Mouse (Mus musculus) midbrain, embryonic 14.5 days (tissue): ENCODE results near the gene Zfp488. TPM values are rescaled to one million over a fixed set of nuclear protein-coding genes. Genes with fewer than 3 reads are reported as not detected.
A peak's percentile ranks its signal among the peaks of the same experiment; 100 is the strongest.

Experiments used
- ATAC-seq: fragments of 200-750 bp; cut with Nextera tagmentation; 2 replicates; pipeline ENCODE4 v1.8.0; 2017; ENCODE audit warnings: moderate number of reproducible peaks, moderate library complexity; ENCODE audit not compliant: low FRiP score, low TSS enrichment
- DNase-seq: peaks from one replicate; pipeline ENCODE4 v3.0.0-alpha.2; 2015
- H3K27ac ChIP-seq: fragments of 300-500 bp; sonication (generic); replicated peaks from 2 replicates; pipeline ENCODE4 v1.5.1; 2014; ENCODE audit warnings: mild to moderate bottlenecking, low read depth, low read length, moderate library complexity
- H3K27me3 ChIP-seq: fragments of 300-500 bp; sonication (generic); 2 replicates; pipeline ENCODE4 v1.6.1; 2014; ENCODE audit warnings: low read length, control low read depth, mixed read lengths; ENCODE audit not compliant: control insufficient read depth, insufficient read depth
- H3K36me3 ChIP-seq: fragments of 300-500 bp; sonication (generic); 2 replicates; pipeline ENCODE4 v1.6.1; 2014; ENCODE audit warnings: low read length, control low read depth; ENCODE audit not compliant: control insufficient read depth, insufficient read depth
- H3K4me1 ChIP-seq: fragments of 300-500 bp; sonication (generic); 2 replicates; pipeline ENCODE4 v1.6.1; 2014; ENCODE audit warnings: mild to moderate bottlenecking, antibody characterized with exemption, low read length, control low read depth; ENCODE audit not compliant: control insufficient read depth, insufficient read depth
- H3K4me2 ChIP-seq: fragments of 300-500 bp; sonication (generic); 2 replicates; pipeline ENCODE4 v1.6.1; 2014; ENCODE audit warnings: mild to moderate bottlenecking, low read length, moderate library complexity
- H3K4me3 ChIP-seq: fragments of 300-500 bp; sonication (generic); replicated peaks from 2 replicates; pipeline ENCODE4 v1.5.1; 2014; ENCODE audit warnings: low read depth, low read length
- H3K9ac ChIP-seq: fragments of 300-500 bp; sonication (generic); replicated peaks from 2 replicates; pipeline ENCODE4 v1.6.1; 2014; ENCODE audit warnings: mild to moderate bottlenecking, low read length, moderate library complexity
- H3K9me3 ChIP-seq: fragments of 300-500 bp; sonication (generic); 2 replicates; pipeline ENCODE4 v1.6.1; 2016; ENCODE audit warnings: low read length, control low read depth, mixed read lengths; ENCODE audit not compliant: control insufficient read depth
- WGBS: fragments of 180-500 bp; shearing (Covaris S2); extraction: QIAGEN DNeasy Blood & Tissue Kit; methylation state at CpG from one replicate; pipeline ENCODE4 v1.1.7; 2014; 5-methylcytosine and 5-hydroxymethylcytosine counted together
- polyA plus RNA-seq: library from polyadenylated mRNA; unstranded; fragments of >200 nt; fragmentation: Nextera tagmentation; extraction: Ambion mirVana; gene quantifications from 2 replicates; pipeline ENCODE4 v1.2.1, GENCODE M21; 2014

Zfp488 gene
- polyA plus RNA-seq = 1.3 and 1.8 TPM in 2 replicates

- peak; percentile 53 for ATAC-seq
- Histone ChIP-seq H3K9me3 (no peaks in the 10 kb centered on the region), H3K27me3 (no peaks in the 10 kb centered on the region), H3K36me3 (no peaks in the 10 kb centered on the region), H3K9ac (peak within 1 kb of the TSS; percentile 37; the same call in 1 of the 2 replicates), H3K4me2 (peak within 1 kb of the TSS; percentile 71), H3K4me3 (peak within 1 kb of the TSS; percentile 39), H3K4me1 (peaks cover 9% of the 10 kb centered on the region; the same call in 1 of the 2 replicates), H3K27ac (peak within 1 kb of the TSS; percentile 8; the same call in 1 of the 2 replicates)
- peak; percentile 66 for DNase-seq
- 3% methylated on average over 25 of the region's 25 CpGs for WGBS
Measured at GRCm38 (mm10) chr14:33978604-33979059, at the start of gene Zfp488. Zfp488 (minus strand) TSS chr14:33978764.

DNA sequence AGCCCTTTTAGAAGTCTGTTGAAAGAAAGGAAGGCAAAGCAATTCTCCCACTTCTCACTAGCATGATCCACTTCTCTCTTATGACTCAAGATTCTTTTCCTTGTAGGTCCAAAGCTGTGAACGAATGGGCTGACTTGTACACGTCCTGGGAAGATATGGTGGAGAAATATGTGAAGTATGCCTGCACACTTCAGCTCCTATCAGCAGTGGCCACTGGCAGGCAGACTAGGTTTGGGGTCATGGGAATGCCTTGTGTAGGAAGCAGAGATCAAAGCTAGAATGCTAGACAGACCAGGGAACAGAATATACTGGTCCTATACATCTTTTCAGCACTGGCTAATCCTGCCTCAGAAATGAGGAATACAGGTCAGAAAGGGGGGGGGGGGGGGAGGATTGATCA, 48.1 kb upstream of the Zfp488 start:
- DNase-seq (no peak), ATAC-seq (no peak)
- Histone ChIP-seq H3K9me3 (peaks cover 6% of the 10 kb centered on the region; the same call in 1 of the 2 replicates), H3K36me3 (no peaks in the 10 kb centered on the region), H3K4me3 (no peak overlapping the region), H3K4me2 (no peak overlapping the region), H3K27me3 (no peaks in the 10 kb centered on the region), H3K27ac (no peak overlapping the region), H3K9ac (no peak overlapping the region), H3K4me1 (no peaks in the 10 kb centered on the region)
- WGBS = 76% methylated on average over 2 of the region's 2 CpGs

- no peak for ATAC-seq
Measured at GRCm38 (mm10) chr14:34016938-34017337, 38.4 kb upstream of the Zfp488 start.

GRCm38 (mm10) chr14:34016381-34016780, 37.8 kb upstream of the Zfp488 start, which contains the start of gene Gm5460:
Gm5460 (plus strand) TSS chr14:34016758.
- Histone ChIP-seq H3K4me3 (no peak within 1 kb of the TSS), H3K9ac (no peak within 1 kb of the TSS), H3K4me1 (no peaks in the 10 kb centered on the region), H3K36me3 (no peaks in the 10 kb centered on the region), H3K4me2 (no peak within 1 kb of the TSS), H3K27ac (no peak within 1 kb of the TSS), H3K9me3 (no peaks in the 10 kb centered on the region), H3K27me3 (no peaks in the 10 kb centered on the region)
- WGBS = 93% methylated on average over 4 of the region's 4 CpGs
- ATAC-seq (no peak), DNase-seq (no peak)

More at GRCm38 (mm10) chr14:34016938-34017337, 38.4 kb upstream of the Zfp488 start:
- Histone ChIP-seq H3K27me3 (no peaks in the 10 kb centered on the region), H3K4me2 (no peak overlapping the region), H3K36me3 (no peaks in the 10 kb centered on the region), H3K9me3 (no peaks in the 10 kb centered on the region), H3K27ac (no peak overlapping the region), H3K9ac (no peak overlapping the region), H3K4me1 (no peaks in the 10 kb centered on the region), H3K4me3 (no peak overlapping the region)
- DNase-seq = no peak
- WGBS = 85% methylated on average over 2 of the region's 2 CpGs

DNA sequence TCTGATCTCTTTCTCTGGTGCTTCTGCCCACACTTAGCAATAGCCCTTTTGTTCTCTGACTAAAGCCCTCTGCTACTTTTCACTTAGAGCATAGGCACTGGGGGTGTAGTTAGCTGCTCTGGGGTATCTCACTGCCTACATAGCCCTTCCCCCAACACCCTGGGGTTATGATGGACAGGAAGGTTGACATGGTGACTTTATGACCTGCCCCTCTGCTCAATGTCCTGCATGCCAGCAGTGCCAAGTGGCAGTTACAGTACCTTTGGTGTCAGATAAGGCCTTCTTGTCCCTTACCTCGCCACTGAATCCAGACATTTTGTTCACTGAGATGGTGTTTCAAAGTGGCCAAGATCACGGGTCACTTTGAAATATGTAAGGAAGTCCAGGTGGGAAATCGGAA, 36.5 kb upstream of the Zfp488 start, which contains the start of gene Gm30083:
Gene Gm30083 (minus strand): TSS at position 120 of the 400 bp plus-strand sequence.
- Histone ChIP-seq H3K9ac (no peak within 1 kb of the TSS), H3K9me3 (no peaks in the 10 kb centered on the region), H3K27ac (no peak within 1 kb of the TSS), H3K4me2 (no peak within 1 kb of the TSS), H3K4me3 (no peak within 1 kb of the TSS), H3K27me3 (no peaks in the 10 kb centered on the region), H3K4me1 (no peaks in the 10 kb centered on the region), H3K36me3 (no peaks in the 10 kb centered on the region)
- WGBS = 86% methylated on average over 3 of the region's 3 CpGs
- DNase-seq = no peak
- no peak for ATAC-seq

GRCm38 (mm10) chr14:34002358-34002757, 23.8 kb upstream of the Zfp488 start:
- Histone ChIP-seq H3K9me3 (no peaks in the 10 kb centered on the region), H3K27me3 (no peaks in the 10 kb centered on the region), H3K4me1 (no peaks in the 10 kb centered on the region), H3K27ac (no peak overlapping the region), H3K4me3 (no peak overlapping the region), H3K36me3 (no peaks in the 10 kb centered on the region), H3K4me2 (no peak overlapping the region), H3K9ac (no peak overlapping the region)
- WGBS = 94% methylated on average over 5 of the region's 5 CpGs
- ATAC-seq = no peak
- no peak for DNase-seq

DNA sequence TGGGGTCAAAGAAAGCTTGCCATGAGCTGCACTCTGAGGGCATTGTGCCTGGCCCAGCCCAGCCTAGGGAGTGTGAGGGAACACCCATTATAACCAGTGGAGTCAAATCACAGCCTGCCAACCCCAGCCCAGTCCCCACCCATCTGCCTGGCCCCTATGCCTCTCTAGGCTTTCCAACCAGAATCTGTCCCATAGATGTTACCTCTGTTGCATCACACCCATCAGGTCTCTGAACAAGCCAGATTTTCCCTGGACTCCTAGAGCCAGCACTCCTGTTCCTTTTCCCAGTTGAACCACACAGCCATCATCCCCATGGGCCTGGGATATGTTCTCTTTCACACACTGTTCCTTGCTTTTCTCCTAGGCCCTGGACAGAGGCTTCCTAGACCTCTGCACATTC, 22.9 kb upstream of the Zfp488 start:
- no peak for ATAC-seq
- Histone ChIP-seq H3K36me3 (no peaks in the 10 kb centered on the region), H3K4me2 (no peak overlapping the region), H3K4me1 (no peaks in the 10 kb centered on the region), H3K9ac (no peak overlapping the region), H3K27ac (no peak overlapping the region), H3K4me3 (no peak overlapping the region), H3K27me3 (no peaks in the 10 kb centered on the region), H3K9me3 (no peaks in the 10 kb centered on the region)
- DNase-seq = no peak

DNA sequence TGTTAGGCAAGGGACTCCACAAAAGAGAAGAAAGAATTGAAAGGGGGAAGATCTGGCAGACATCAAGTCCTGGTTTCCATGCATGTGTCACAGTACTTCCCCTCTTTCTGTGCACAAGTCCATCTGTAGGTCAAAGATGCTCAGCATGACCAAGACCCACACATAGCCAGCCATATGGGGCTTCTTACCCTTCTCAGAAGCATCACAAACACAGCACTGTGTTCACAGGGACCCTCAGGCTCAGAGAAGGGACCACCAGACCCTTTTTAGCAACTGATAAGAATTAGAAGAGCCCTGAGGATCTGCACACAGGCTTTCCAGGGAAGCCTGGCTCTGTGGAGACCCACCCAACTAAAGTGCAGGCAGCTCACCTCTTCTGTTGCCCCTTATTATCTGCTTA, 21.5 kb upstream of the Zfp488 start:
- H3K4me1 ChIP-seq = no peaks in the 10 kb centered on the region
- H3K9me3 ChIP-seq = no peaks in the 10 kb centered on the region
- no peak overlapping the region for H3K9ac ChIP-seq
- DNase-seq = no peak
- H3K4me2 ChIP-seq = no peak overlapping the region
- no peaks in the 10 kb centered on the region for H3K36me3 ChIP-seq
- no peaks in the 10 kb centered on the region for H3K27me3 ChIP-seq
- no peak overlapping the region for H3K4me3 ChIP-seq
- no peak overlapping the region for H3K27ac ChIP-seq
- no peak for ATAC-seq

DNA sequence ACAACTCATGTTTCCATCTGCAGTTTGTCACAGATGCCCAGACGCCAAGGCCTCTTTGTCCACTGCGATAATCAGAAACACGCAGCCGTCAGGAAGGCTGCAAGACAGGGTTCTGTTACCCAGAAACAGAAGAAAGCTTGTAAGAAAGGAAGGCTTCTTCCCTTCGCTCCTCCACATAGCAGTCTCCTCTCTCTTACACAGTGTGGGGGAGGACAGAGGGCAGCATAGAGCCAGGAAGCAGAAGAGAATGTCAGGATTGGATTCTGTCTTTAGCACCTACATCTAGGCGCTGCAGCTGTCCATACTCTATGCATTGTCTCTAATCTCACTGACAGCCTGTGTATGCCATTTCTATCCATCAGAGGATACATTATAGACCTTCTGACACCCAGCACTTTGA, 18.9 kb upstream of the Zfp488 start:
- Histone ChIP-seq H3K36me3 (no peaks in the 10 kb centered on the region), H3K4me3 (no peak overlapping the region), H3K9ac (no peak overlapping the region), H3K4me1 (no peaks in the 10 kb centered on the region), H3K27ac (no peak overlapping the region), H3K4me2 (no peak overlapping the region), H3K9me3 (no peaks in the 10 kb centered on the region), H3K27me3 (no peaks in the 10 kb centered on the region)
- ATAC-seq (no peak), DNase-seq (no peak)
- 80% methylated on average over 6 of the region's 6 CpGs for whole genome bisulfite sequencing
